In genomic region chr15:99457606-99458401, GRCm38 (mm10) we compare ENCODE assay signal across 8 mouse cellular contexts. TPM values are rescaled to one million over a fixed set of nuclear protein-coding genes. Genes with fewer than 3 reads are reported as not detected.
DNase-seq lines count a peak whose midpoint lies in the region; ATAC-seq and TF ChIP-seq lines count a peak whose summit lies in the region.

TSS of gene Nckap5l (minus strand) at chr15:99457748.

- no peaks in the 10 kb centered on the region; the same call in 1 of the 2 replicates for H3K36me3 ChIP-seq in heart, embryonic 11.5 days (ENCODE audit: control insufficient read depth, insufficient read depth, low read length)
- H3K36me3 ChIP-seq in kidney, embryonic 16.5 days (ENCODE audit: insufficient read depth, low read length), result no peaks in the 10 kb centered on the region
- 0 out of 2 replicates have a peak, but pooled peaks cover 4% of the 10 kb centered on the region for H3K36me3 ChIP-seq in liver, embryonic 12.5 days
- H3K36me3 ChIP-seq in stomach, embryonic 15.5 days, result no peaks in the 10 kb centered on the region

- DNase-seq in B cell, adult 2 months, result peak; percentile 86 to 88
- peak; percentile 83 to 87 for DNase-seq in natural killer cell, adult 2 months (ENCODE audit: low spot score in 2 of 2)

- H3K27ac ChIP-seq in bone marrow macrophage, adult 2 months (ENCODE audit: insufficient read depth, low read depth, low read length), result peak within 1 kb of the TSS; percentile 90
- peak within 1 kb of the TSS; percentile 55 for H3K27ac ChIP-seq in embryonic fibroblast, embryonic 13.5 days (ENCODE audit: insufficient read depth, low read length)
- peak within 1 kb of the TSS; percentile 92 for H3K27ac ChIP-seq in heart, embryonic 11.5 days (ENCODE audit: low read depth, low read length)
- peak within 1 kb of the TSS; percentile 88 for H3K27ac ChIP-seq in kidney, embryonic 16.5 days (ENCODE audit: low read length)
- H3K27ac ChIP-seq in liver, embryonic 12.5 days, result peak within 1 kb of the TSS; percentile 46
- H3K27ac ChIP-seq in stomach, embryonic 15.5 days, result peak within 1 kb of the TSS; percentile 90

- no peak for TF ChIP-seq POLR2A in bone marrow macrophage, adult 2 months (IDR thresholded peaks at IDR 0.05; ENCODE audit: borderline replicate concordance, low read depth, low read length)
- TF ChIP-seq POLR2A in embryonic fibroblast, embryonic 13.5 days (IDR thresholded peaks at IDR 0.05; ENCODE audit: low read depth, low read length), result peak; percentile 75

- no peak for TF ChIP-seq CTCF in bone marrow macrophage, adult 2 months (IDR thresholded peaks at IDR 0.05; ENCODE audit: low read depth, low read length)
- TF ChIP-seq CTCF in embryonic fibroblast, embryonic 13.5 days (IDR thresholded peaks at IDR 0.05; ENCODE audit: borderline replicate concordance, insufficient read depth, low read length), result no peak

- peak within 1 kb of the TSS; percentile 58 for H3K9ac ChIP-seq in heart, embryonic 11.5 days (ENCODE audit: low read depth, low read length)
- peak within 1 kb of the TSS; percentile 78 for H3K9ac ChIP-seq in kidney, embryonic 16.5 days (replicated peaks; ENCODE audit: low read length)
- H3K9ac ChIP-seq in liver, embryonic 12.5 days, result peak within 1 kb of the TSS; percentile 67
- H3K9ac ChIP-seq in stomach, embryonic 15.5 days, result peak within 1 kb of the TSS; percentile 73

- ATAC-seq in heart, embryonic 11.5 days (replicated peaks; ENCODE audit: insufficient number of reproducible peaks, low FRiP score, low TSS enrichment), result peak; percentile 93
- peak; percentile 96 for ATAC-seq in kidney, embryonic 16.5 days (ENCODE audit: low FRiP score, low TSS enrichment)
- ATAC-seq in liver, embryonic 12.5 days, result peak; percentile 93
- peak; percentile 93 for ATAC-seq in stomach, embryonic 15.5 days (ENCODE audit: insufficient read depth, low FRiP score, low read depth)

- no peaks in the 10 kb centered on the region for H3K9me3 ChIP-seq in heart, embryonic 11.5 days (replicated peaks; ENCODE audit: control insufficient read depth, low read length)
- H3K9me3 ChIP-seq in kidney, embryonic 16.5 days (ENCODE audit: low read length), result no peaks in the 10 kb centered on the region
- no peaks in the 10 kb centered on the region for H3K9me3 ChIP-seq in liver, embryonic 12.5 days (replicated peaks)
- no peaks in the 10 kb centered on the region for H3K9me3 ChIP-seq in stomach, embryonic 15.5 days

- peaks cover 25% of the 10 kb centered on the region for H3K4me1 ChIP-seq in bone marrow macrophage, adult 2 months (ENCODE audit: control insufficient read depth, insufficient read depth, low read length)
- 0 out of 2 replicates have a peak, but pooled peaks cover 2% of the 10 kb centered on the region for H3K4me1 ChIP-seq in embryonic fibroblast, embryonic 13.5 days (ENCODE audit: control insufficient read depth, insufficient read depth, low read length)
- H3K4me1 ChIP-seq in heart, embryonic 11.5 days (ENCODE audit: control insufficient read depth, insufficient read depth, low read length), result peaks cover 33% of the 10 kb centered on the region
- H3K4me1 ChIP-seq in kidney, embryonic 16.5 days (ENCODE audit: insufficient read depth, low read length), result peaks cover 20% of the 10 kb centered on the region
- peaks cover 36% of the 10 kb centered on the region for H3K4me1 ChIP-seq in liver, embryonic 12.5 days
- H3K4me1 ChIP-seq in stomach, embryonic 15.5 days, result peaks cover 21% of the 10 kb centered on the region

- WGBS in heart, embryonic 11.5 days (ENCODE audit: insufficient replicate concordance), result 1% methylated on average over 44 of the region's 45 CpGs
- under 1% methylated on average over 45 of the region's 45 CpGs for WGBS in kidney, embryonic 16.5 days
- under 1% methylated on average over 41 of the region's 45 CpGs for WGBS in liver, embryonic 12.5 days (ENCODE audit: insufficient replicate concordance)
- under 1% methylated on average over 41 of the region's 45 CpGs for WGBS in stomach, embryonic 15.5 days

- peak within 1 kb of the TSS; percentile 90 for H3K4me3 ChIP-seq in bone marrow macrophage, adult 2 months (ENCODE audit: insufficient read depth, low read length)
- H3K4me3 ChIP-seq in embryonic fibroblast, embryonic 13.5 days (ENCODE audit: insufficient read depth, low read length), result peak within 1 kb of the TSS; percentile 82
- H3K4me3 ChIP-seq in heart, embryonic 11.5 days (ENCODE audit: low read depth, low read length), result peak within 1 kb of the TSS; percentile 93
- H3K4me3 ChIP-seq in kidney, embryonic 16.5 days (ENCODE audit: low read length), result peak within 1 kb of the TSS; percentile 78
- peak within 1 kb of the TSS; percentile 71 for H3K4me3 ChIP-seq in liver, embryonic 12.5 days
- peak within 1 kb of the TSS; percentile 70 for H3K4me3 ChIP-seq in stomach, embryonic 15.5 days (replicated peaks)

- peak within 1 kb of the TSS; percentile 76 for H3K4me2 ChIP-seq in heart, embryonic 11.5 days
- H3K4me2 ChIP-seq in kidney, embryonic 16.5 days (replicated peaks; ENCODE audit: low read depth, low read length), result peak within 1 kb of the TSS; percentile 68
- H3K4me2 ChIP-seq in liver, embryonic 12.5 days, result peak within 1 kb of the TSS; percentile 96
- peak within 1 kb of the TSS; percentile 78 for H3K4me2 ChIP-seq in stomach, embryonic 15.5 days

- no peaks in the 10 kb centered on the region for H3K27me3 ChIP-seq in heart, embryonic 11.5 days (ENCODE audit: control insufficient read depth, insufficient read depth, low read length)
- H3K27me3 ChIP-seq in kidney, embryonic 16.5 days (ENCODE audit: insufficient read depth, low read length), result no peaks in the 10 kb centered on the region
- H3K27me3 ChIP-seq in liver, embryonic 12.5 days (replicated peaks), result peaks cover 21% of the 10 kb centered on the region
- no peaks in the 10 kb centered on the region for H3K27me3 ChIP-seq in stomach, embryonic 15.5 days (replicated peaks)

RNA-seq across cellular contexts. Expression of gene Nckap5l, which starts in this region (rescaled TPM):
- polyA plus RNA-seq in bone marrow macrophage, adult 2 months (2012; ENCODE audit: insufficient read depth, insufficient read length, missing spikeins), result 4.0 and 10.3 TPM in 2 replicates
- polyA plus RNA-seq in embryonic fibroblast, embryonic 13.5 days (2011; ENCODE audit: insufficient read length, low read depth, missing spikeins), result 11.6 and 18.6 TPM in 2 replicates
- polyA plus RNA-seq in heart, embryonic 11.5 days (2014; fragmentation: Nextera tagmentation; extraction: Ambion mirVana), result 9.0 and 9.1 TPM in 2 replicates
- 9.3 and 10.9 TPM in 2 replicates for polyA plus RNA-seq in kidney, embryonic 16.5 days (2015; fragmentation: Nextera tagmentation; extraction: Ambion mirVana)
- polyA plus RNA-seq in liver, embryonic 12.5 days (2016; fragmentation: Nextera tagmentation; extraction: Ambion mirVana), result 2.3 and 2.6 TPM in 2 replicates
- 4.8 and 6.8 TPM in 2 replicates for polyA plus RNA-seq in stomach, embryonic 15.5 days (2015; fragmentation: Nextera tagmentation; extraction: Ambion mirVana)

Comparison
In these comparisons a context has a peak if more than half of its experiments do, and no peak if none do; other contexts are left out.
1. Peak in every context shown above with its lines: DNase-seq, ATAC-seq, H3K4me3 ChIP-seq and H3K27ac ChIP-seq.